Mouse (Mus musculus) mature B cell (primary cell): ENCODE results near the gene Maml1.

Experiments
- in situ Hi-C: fragments of 300-500 bp; cut with MboI; formaldehyde crosslinking; loops from 2 replicates; pipeline ENCODE4 v1.14.3; 2019

Maml1 gene

DNA sequence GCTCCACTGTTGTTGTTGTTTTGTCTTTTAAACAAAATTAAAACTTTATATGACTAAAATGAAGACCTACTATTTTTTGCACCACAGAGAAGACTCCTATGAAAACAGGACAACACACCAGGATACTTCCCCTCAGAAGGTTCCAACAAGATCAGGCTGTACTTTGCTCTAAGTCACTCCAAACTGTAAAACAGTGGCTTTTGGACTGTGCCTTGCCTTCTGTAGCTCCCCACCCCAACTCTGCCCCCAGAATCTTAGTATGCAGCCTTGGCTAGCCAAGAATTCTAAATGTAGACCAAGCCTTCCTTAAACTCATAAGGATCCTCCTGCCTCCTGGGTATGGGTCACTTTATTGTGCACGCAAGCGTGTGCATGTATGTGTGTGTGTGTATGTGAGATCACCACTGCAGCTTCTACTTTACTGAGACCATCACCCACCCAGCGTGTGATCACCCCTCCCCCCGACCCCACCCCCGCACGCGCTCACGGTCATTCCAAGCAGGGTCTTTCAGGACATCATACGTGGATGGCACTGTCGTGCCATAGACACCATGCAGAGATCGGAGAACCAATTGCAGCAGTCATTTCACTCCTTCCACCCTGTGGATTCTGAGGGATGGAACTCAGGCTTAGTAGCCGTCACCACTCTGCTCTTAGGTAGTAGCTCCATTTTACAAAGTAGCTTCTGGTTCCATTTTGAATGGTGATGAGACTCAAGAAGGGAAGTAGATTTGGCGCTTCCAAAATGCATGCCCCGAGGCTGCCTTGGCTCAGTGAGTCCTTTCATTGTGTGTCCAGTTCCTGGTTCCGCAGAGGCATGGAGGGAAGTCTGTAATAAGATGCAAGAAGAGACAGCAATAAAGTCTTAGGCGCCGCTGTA, 68.1 kb downstream of the Maml1 start:
- in situ Hi-C loops, result no loop called here

- in situ Hi-C loops, result no loop called here
Measured at GRCm38 (mm10) chr11:50222559-50223276, 69.4 kb downstream of the Maml1 start.

GRCm38 (mm10) chr11:50219833-50220232, 72.3 kb downstream of the Maml1 start:
- in situ Hi-C loops, result no loop called here

GRCm38 (mm10) chr11:50217811-50218210, 74.3 kb downstream of the Maml1 start:
- in situ Hi-C loops, result no loop called here

DNA sequence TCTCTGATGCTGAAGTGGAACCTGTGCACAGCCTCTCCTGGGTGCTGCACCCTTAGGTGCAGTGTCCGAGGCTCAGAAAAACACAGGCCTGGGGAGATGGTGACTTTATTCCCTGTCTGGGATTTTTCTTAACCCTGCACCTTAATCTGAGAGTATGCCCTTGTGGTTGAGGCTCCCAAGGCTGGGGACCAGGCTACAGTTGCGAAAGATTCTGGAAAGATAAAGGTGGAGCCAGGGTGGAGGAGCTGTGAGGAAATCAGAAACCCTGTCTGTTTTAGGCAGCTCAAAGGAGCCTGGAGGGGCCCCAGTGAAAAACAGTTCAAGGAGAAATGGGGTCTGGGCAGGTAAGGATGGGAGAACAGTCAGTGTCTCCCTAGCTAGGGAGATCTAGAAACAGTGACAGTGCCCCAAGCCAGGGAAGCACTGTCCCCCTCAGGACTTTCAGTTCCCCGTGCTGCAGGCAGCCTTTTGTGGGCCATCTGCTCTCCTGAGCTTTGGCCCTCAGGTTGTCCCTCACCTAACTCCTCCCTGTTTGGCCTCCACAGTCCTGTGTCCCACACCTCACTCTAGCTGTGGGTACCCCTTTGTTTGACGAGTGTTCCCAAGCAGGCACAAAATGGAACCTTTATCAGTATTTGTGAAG, 75.3 kb downstream of the Maml1 start:
- in situ Hi-C loops, result no loop called here

DNA sequence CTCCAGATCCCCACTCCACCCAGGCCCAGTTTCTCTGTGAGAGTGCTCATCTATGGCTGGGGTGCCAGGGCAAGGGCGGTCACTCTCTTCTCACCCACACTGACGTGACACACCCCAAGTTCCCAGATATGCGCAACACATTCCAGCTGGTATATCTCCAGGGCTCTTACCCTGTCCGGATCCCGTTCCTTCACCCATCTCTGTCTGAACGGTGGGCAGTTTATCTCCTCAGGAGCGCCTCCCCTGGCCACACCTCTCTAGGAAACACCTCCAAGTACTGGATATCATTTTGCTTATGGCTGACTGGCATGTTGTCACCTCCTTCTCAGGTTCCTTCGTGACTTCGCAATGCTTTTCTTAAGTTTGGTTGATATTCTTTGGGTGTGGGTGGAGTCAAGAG, 76.5 kb downstream of the Maml1 start:
- in situ Hi-C loops, result no loop called here

DNA sequence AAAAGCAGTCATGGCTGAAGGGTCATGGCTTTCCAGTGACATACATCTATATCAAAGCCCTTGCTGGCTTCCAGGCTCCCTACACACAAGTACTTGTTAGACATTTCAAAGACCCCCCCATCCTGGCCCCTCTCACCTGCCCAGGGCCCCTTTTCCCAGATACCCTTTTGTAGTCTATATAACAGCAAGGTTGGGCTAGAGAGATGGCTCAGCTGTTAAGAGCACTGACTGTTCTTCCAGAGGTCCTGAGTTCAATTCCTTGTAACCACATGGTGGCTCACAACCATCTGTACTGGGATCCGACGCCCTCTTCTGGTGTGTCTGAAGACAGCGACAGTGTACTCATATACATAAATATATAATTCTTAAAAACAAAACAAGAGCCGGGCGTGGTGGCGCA, 77.5 kb downstream of the Maml1 start:
- in situ Hi-C loops, result no loop called here

DNA sequence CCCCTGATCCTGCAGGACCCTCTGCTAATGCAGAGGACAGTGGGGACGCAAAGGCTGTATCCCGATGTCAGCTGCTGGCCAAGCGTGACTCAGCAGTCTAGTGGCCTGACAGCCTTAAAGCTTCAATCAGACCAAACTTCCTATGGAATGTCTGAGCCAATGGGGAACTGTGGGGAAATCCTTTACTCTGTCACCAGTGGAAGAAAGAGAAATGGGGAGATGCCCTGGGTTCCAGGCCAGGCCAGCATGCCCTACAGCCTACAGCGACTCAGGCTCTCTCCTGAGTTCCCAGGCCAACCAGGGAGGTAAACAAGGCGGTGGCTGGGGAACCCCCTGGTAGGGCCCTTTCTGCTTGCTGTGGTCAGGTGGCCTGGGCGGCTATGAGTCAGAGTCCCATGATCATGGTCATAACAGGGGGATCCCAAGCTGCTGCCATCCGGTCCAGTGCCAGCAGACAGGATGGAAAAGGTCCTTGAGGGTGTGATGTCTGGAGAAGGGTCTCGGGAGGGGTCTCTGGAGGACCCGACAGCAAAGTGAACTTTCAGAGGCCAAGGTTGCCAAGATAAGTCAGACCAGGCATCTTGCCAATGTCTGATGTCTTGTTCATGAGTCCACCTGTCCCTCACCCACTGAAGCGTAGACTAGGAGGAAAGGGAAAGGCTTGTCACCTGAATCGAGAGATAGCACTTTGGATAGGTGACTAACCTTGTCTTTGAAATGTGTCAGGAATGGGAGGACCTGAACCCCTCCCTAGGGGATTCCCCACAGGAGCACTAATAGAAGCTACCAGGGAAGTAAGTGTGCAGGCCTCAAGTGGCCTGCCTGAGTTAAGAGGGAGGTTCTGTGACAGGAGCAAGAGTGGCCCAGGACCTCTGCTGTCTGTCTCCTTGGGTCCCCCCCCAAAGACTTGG, 79.0 kb downstream of the Maml1 start:
- in situ Hi-C loops, result no loop called here

DNA sequence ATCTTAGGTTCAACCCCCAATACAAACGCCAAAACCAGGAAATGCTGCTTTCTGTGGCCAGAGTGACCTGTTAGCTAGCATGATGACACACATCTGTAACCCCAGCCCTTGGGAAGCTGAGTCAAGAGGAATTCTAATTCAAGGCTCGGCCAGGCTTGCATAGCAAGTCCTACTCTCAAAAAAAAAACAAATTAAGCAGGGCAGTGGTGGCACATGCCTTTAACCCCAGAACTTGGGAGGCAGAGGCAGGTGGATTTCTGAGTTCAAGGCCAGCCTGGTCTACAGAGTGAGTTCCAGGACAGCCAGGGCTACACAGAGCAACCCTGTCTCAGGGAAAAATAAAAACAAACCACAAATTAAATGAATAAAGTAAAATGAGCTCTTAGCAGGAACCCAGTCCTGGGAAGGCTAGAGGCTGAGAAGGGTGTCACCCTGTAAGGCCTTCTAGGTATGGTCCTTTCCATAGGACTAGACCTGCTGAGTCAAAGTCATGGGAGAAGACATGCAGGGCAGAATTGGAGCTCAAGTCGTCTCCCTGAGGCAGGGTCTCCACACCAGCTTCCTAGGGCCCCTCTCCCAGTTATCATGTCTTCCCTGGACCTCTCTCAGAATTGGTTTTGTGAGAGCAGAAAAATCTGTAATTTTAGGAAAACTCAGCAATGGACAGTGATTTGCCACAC, 79.9 kb downstream of the Maml1 start:
- in situ Hi-C loops, result no loop called here

- in situ Hi-C loops, result no loop called here
Measured at GRCm38 (mm10) chr11:50211322-50212059, 80.6 kb downstream of the Maml1 start.

DNA sequence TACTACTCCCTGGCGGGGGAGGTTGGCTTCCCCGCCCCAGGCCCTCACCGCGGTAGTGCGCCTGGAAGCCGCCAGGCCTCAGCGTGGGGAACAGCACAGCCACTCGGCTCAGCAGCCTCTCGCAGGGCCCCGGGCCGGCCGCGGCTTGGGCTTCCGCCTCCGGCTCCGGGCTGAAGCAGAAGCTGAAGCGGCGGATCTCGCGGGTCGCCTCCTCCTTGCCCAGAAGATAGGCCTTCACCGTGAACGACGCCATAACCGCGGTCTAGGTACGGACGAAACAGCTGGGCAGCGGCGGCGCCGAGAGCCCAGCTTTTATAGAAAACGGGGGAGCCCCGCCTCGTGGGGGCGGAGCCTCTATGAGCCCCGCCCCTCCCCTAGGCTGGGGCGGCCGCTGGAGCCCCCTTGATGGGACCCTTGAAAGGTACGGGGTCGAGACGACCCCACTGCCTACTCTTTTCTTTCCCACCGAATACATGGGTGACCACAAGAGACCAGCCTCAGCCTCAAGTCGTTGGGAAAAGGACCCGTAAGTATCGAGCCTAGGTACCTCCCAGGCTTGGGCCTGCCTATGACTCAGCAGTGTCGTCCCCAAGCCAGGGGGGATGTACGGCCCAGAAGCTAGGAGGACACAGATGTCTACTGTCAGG, 81.5 kb downstream of the Maml1 start, which contains the start of the genes Sqstm1 and Mgat4b:
Gene Sqstm1, minus strand, starts transcription at position 323 of the 647 bp plus-strand sequence.
Gene Mgat4b, plus strand, starts transcription at position 386 of the 647 bp plus-strand sequence.
- in situ Hi-C loops, result no loop called here

DNA sequence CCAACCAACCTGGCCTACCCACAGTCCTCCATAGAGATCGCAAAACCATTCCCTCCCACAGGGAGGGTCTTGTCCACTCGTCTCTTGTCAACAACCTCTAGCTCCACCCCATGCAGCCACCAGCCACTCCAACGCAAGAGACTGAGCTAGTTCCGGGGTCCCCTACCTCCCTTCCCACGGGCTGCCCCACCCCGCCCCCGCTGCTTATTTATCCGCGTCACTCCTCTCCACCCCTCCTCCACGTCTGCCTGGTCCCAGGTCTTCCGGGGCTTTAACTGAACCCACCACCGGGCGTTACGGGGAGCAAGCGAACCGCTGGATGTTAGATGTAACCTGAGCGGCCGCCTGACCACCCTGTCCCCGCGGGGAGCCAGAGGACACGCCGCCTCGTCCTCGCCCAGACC, 82.0 kb downstream of the Maml1 start:
- in situ Hi-C loops, result no loop called here

DNA sequence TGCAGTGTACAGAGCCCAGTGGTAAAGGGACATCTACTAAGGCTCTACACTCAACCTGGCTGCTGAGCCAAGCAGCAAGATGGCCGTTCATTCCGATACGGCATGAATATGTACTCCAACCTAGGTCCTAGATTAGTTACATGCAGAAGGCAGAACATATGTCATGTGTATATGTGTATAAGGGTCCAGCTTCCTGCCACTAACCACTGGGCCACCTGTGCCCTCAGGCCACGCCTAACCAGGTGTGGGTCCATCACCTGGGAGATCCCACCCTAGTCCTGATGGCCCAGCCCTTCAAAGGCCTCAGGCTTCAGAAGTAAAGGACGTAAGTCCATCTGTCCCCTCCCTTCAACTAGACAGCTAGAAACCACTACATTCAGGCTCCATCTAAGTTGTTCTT, 84.1 kb downstream of the Maml1 start:
- in situ Hi-C loops, result no loop called here

GRCm38 (mm10) chr11:50207344-50207743, 84.8 kb downstream of the Maml1 start:
- in situ Hi-C loops, result no loop called here

DNA sequence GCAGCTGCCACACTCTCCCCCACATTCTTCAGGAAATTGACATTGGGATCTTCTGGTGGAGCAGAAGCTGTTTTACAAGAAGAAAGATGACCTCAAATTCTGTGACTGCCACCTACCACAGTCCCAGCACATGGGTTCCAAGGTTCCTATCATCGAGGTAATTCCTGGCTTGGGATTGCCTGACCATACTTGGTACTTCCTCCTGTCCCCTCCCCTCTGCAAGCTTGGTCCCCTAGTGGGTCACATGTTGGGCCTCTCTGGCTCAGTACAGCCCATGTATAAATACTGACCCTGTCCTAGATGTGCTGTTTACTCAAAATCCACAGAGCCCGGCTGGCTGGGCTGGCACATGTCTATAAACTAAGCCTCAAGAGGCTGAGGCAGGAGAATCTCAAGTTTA, 86.1 kb downstream of the Maml1 start:
- in situ Hi-C loops, result no loop called here
